In the genomic region with DNA sequence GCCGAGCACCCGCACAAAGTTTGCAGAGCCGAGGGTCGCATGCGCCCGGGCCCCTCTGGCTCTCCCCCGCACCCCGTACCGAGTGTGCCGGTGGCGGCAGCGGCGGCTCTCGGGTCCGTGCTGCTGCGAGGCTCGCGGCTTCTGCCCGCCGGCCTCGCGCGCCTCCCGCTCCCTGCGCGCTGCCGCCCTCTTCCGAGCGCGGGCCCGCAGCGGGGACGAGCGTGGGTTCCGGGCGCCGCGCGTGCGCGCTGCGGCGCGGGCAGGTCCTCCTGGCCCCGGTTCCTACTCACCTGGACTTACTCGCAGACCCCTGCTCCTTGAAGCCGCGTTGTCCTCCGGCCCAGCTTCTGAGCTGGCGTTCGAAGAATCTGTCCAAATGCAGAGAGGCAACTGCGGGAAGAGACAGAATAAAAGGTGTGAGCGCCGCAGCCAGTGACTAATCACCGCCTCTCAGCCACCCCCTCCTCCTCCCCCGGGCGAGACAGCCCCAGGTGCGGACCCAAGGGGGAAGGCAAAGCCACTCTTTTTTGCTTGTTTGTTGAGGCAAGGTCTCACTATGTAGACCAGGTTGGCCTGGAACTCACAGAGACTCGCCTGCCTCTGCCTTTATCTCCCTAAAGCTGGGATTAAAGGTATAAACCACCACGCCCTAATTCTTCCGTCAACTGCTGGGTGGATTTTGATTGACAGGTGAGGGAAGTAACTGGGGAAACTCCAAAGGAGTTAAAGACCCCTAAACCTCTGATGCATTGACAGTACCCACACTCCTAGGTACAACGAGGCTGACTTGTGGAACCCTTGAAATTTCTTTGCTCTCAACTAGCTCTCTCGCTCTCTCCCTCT, we compare ENCODE assay signal across 8 mouse cellular contexts. TPM values are rescaled to one million over a fixed set of nuclear protein-coding genes. Genes with fewer than 3 reads are reported as not detected.
DNase-seq lines count a peak whose midpoint lies in the region; ATAC-seq and TF ChIP-seq lines count a peak whose summit lies in the region.

No protein-coding gene starts in this region.

- H3K4me2 ChIP-seq in hindbrain, postnatal 0 days (ENCODE audit: low read depth, low read length) = peak overlapping the region; percentile 92
- peak overlapping the region; percentile 80 for H3K4me2 ChIP-seq in limb, embryonic 15.5 days
- peak overlapping the region; percentile 86 for H3K4me2 ChIP-seq in midbrain, embryonic 16.5 days (ENCODE audit: low read length)

- H3K4me1 ChIP-seq in hindbrain, postnatal 0 days (ENCODE audit: insufficient read depth, low read length) = peaks cover 11% of the 10 kb centered on the region; the same call in 1 of the 2 replicates
- H3K4me1 ChIP-seq in limb, embryonic 15.5 days = peaks cover 37% of the 10 kb centered on the region
- H3K4me1 ChIP-seq in midbrain, embryonic 16.5 days (ENCODE audit: control insufficient read depth, insufficient read depth, low read length) = peaks cover 12% of the 10 kb centered on the region; the same call in 1 of the 2 replicates
- peaks cover 5% of the 10 kb centered on the region for H3K4me1 ChIP-seq in testis, adult 2 months (ENCODE audit: control insufficient read depth, insufficient read depth, low read length)

- TF ChIP-seq POLR2A in testis, adult 2 months (IDR thresholded peaks at IDR 0.05; ENCODE audit: control insufficient read depth, low read depth, low read length) = no peak; the same call in 1 of the 2 replicates

- 0 out of 2 replicates have a peak overlapping the region, but pooled peaks have one; percentile 22 for H3K27ac ChIP-seq in hindbrain, postnatal 0 days
- H3K27ac ChIP-seq in limb, embryonic 15.5 days = peak overlapping the region; percentile 67
- no peak overlapping the region for H3K27ac ChIP-seq in midbrain, embryonic 16.5 days (ENCODE audit: low read length)
- H3K27ac ChIP-seq in testis, adult 2 months (ENCODE audit: control insufficient read depth, insufficient read depth, low read depth, low read length) = no peak overlapping the region

- no peak for TF ChIP-seq CTCF in hindbrain, postnatal 0 days (IDR thresholded peaks at IDR 0.05; ENCODE audit: low read depth)
- no peak for TF ChIP-seq CTCF in testis, adult 2 months (IDR thresholded peaks at IDR 0.05; ENCODE audit: control insufficient read depth, insufficient read depth, insufficient replicate concordance, low read depth, low read length)

- no peaks in the 10 kb centered on the region for H3K36me3 ChIP-seq in hindbrain, postnatal 0 days (ENCODE audit: insufficient read depth, low read length)
- H3K36me3 ChIP-seq in limb, embryonic 15.5 days = no peaks in the 10 kb centered on the region
- H3K36me3 ChIP-seq in midbrain, embryonic 16.5 days (ENCODE audit: control insufficient read depth, insufficient read depth, low read length) = no peaks in the 10 kb centered on the region
- H3K36me3 ChIP-seq in testis, adult 2 months (ENCODE audit: control insufficient read depth, insufficient read depth, low read length) = no peaks in the 10 kb centered on the region

- H3K9me3 ChIP-seq in hindbrain, postnatal 0 days (ENCODE audit: low read length) = no peaks in the 10 kb centered on the region
- H3K9me3 ChIP-seq in limb, embryonic 15.5 days = no peaks in the 10 kb centered on the region
- H3K9me3 ChIP-seq in midbrain, embryonic 16.5 days (replicated peaks; ENCODE audit: control insufficient read depth, low read length, poor library complexity, severe bottlenecking) = no peaks in the 10 kb centered on the region

- no peaks in the 10 kb centered on the region for H3K27me3 ChIP-seq in hindbrain, postnatal 0 days (ENCODE audit: insufficient read depth, low read length)
- peaks cover 10% of the 10 kb centered on the region for H3K27me3 ChIP-seq in limb, embryonic 15.5 days
- peaks cover 23% of the 10 kb centered on the region for H3K27me3 ChIP-seq in midbrain, embryonic 16.5 days (ENCODE audit: control insufficient read depth, insufficient read depth, low read depth, low read length)
- no peaks in the 10 kb centered on the region for H3K27me3 ChIP-seq in testis, adult 2 months (ENCODE audit: control insufficient read depth, insufficient read depth, low read length)

- WGBS in hindbrain, postnatal 0 days = 3% methylated on average over 55 of the region's 63 CpGs
- 2% methylated on average over 61 of the region's 63 CpGs for WGBS in limb, embryonic 15.5 days
- WGBS in midbrain, embryonic 16.5 days = 2% methylated on average over 63 of the region's 63 CpGs

- H3K4me3 ChIP-seq in hindbrain, postnatal 0 days (ENCODE audit: low read length) = peak overlapping the region; percentile 71
- peak overlapping the region; percentile 67 for H3K4me3 ChIP-seq in limb, embryonic 15.5 days
- H3K4me3 ChIP-seq in midbrain, embryonic 16.5 days (ENCODE audit: low read depth, low read length) = peak overlapping the region; percentile 61
- peak overlapping the region; percentile 76 for H3K4me3 ChIP-seq in testis, adult 2 months (ENCODE audit: control insufficient read depth, low read depth, low read length)

- ATAC-seq in hindbrain, postnatal 0 days = peak; percentile 77
- 0 out of 2 replicates have a peak, but pooled peaks have one; percentile 11 for ATAC-seq in limb, embryonic 15.5 days (ENCODE audit: insufficient number of reproducible peaks, low FRiP score, low TSS enrichment, low read depth)
- peak; percentile 72; the same call in 1 of the 2 replicates for ATAC-seq in midbrain, embryonic 16.5 days

- peak overlapping the region; percentile 57 for H3K9ac ChIP-seq in hindbrain, postnatal 0 days (replicated peaks; ENCODE audit: low read length)
- peak overlapping the region; percentile 69 for H3K9ac ChIP-seq in limb, embryonic 15.5 days
- H3K9ac ChIP-seq in midbrain, embryonic 16.5 days (ENCODE audit: low read depth, low read length) = peak overlapping the region; percentile 66

- DNase-seq in left cerebral cortex, adult 18-20 months (ENCODE audit: low spot score in 2 of 2) = peak; percentile 50 to 70
- DNase-seq in left cerebral cortex, adult 8-10 months (ENCODE audit: low spot score in 2 of 2) = no peak
- DNase-seq in cerebellum, adult 11-12 months = peak; percentile 77
- peak; percentile 62 for DNase-seq in forelimb bud, embryonic 11.5 days (ENCODE audit: low read depth, low spot score)
- DNase-seq in hindbrain, postnatal 0 days (ENCODE audit: low spot score) = peak; percentile 84

RNA-seq across cellular contexts. Expression of gene Dusp14, which starts 0.6 kb away (rescaled TPM):
- 100 to 1,000 TPM in 1 of 2 experiments, 10 to 100 TPM in 1; 83.4 to 101 TPM for total RNA-seq in left cerebral cortex, adult 18-20 months (2021)
- 10 to 100 TPM; 54.0 to 59.0 (median 55.3) TPM for total RNA-seq in left cerebral cortex, adult 8-10 months (2022)
- 8.8 and 16.1 TPM in 2 replicates for total RNA-seq in hindbrain, postnatal 0 days (2014; rRNA removed)
- 12.6 and 15.4 TPM in 2 replicates for polyA plus RNA-seq in hindbrain, postnatal 0 days (2015; fragmentation: Nextera tagmentation; extraction: Ambion mirVana)
- 22.9 and 28.1 TPM in 2 replicates for polyA plus RNA-seq in limb, embryonic 15.5 days (2015; fragmentation: Nextera tagmentation; extraction: Ambion mirVana)
- 11.0 and 11.8 TPM in 2 replicates for polyA plus RNA-seq in midbrain, embryonic 16.5 days (2015; fragmentation: Nextera tagmentation; extraction: Ambion mirVana)
- 2.4 and 2.5 TPM in 2 replicates for polyA plus RNA-seq in testis, adult 2 months (2012; rRNA removed)

Comparison
In these comparisons a context has a peak if more than half of its experiments do, and no peak if none do; other contexts are left out.
1. DNase-seq: peak in left cerebral cortex, adult 18-20 months (2 of 2), cerebellum, adult 11-12 months (single experiment), forelimb bud, embryonic 11.5 days (single experiment) and hindbrain, postnatal 0 days (single experiment); none in left cerebral cortex, adult 8-10 months (0 of 2).
2. ATAC-seq: peak in every context shown above with its lines; median percentile 77 in hindbrain, postnatal 0 days; 72 in midbrain, embryonic 16.5 days; 11 in limb, embryonic 15.5 days.
3. H3K27ac ChIP-seq: peak in hindbrain, postnatal 0 days (single experiment) and limb, embryonic 15.5 days (single experiment); none in midbrain, embryonic 16.5 days (single experiment) and testis, adult 2 months (single experiment).
4. Peak in every context shown above with its lines, with median percentiles within 50 percentile points of each other: H3K4me2 ChIP-seq, H3K4me3 ChIP-seq and H3K9ac ChIP-seq.